Comparison of ENCODE assay signal across 8 mouse cellular contexts in genomic region chr11:60294630-60295313, GRCm38 (mm10). TPM values are rescaled to one million over a fixed set of nuclear protein-coding genes. Genes with fewer than 3 reads are reported as not detected.
DNase-seq lines count a peak whose midpoint lies in the region; ATAC-seq and TF ChIP-seq lines count a peak whose summit lies in the region.

No protein-coding gene starts in this region.

- DNase-seq in kidney, adult 18-20 months = no peak
- DNase-seq in cerebellum, adult 18-20 months = no peak
- no peak for DNase-seq in thymus, adult 2 months

- no peaks in the 10 kb centered on the region for H3K27me3 ChIP-seq in kidney, embryonic 14.5 days (ENCODE audit: control insufficient read depth, insufficient read depth, low read length)
- no peaks in the 10 kb centered on the region for H3K27me3 ChIP-seq in limb, embryonic 13.5 days
- H3K27me3 ChIP-seq in neural tube, embryonic 13.5 days = no peaks in the 10 kb centered on the region
- H3K27me3 ChIP-seq in thymus, adult 2 months (ENCODE audit: control insufficient read depth, insufficient read depth, low read length) = no peaks in the 10 kb centered on the region

- no peaks in the 10 kb centered on the region for H3K36me3 ChIP-seq in kidney, embryonic 14.5 days (ENCODE audit: control insufficient read depth, insufficient read depth, low read length)
- no peaks in the 10 kb centered on the region for H3K36me3 ChIP-seq in limb, embryonic 13.5 days
- no peaks in the 10 kb centered on the region for H3K36me3 ChIP-seq in neural tube, embryonic 13.5 days
- H3K36me3 ChIP-seq in thymus, adult 2 months (ENCODE audit: control insufficient read depth, insufficient read depth, low read length) = no peaks in the 10 kb centered on the region

- H3K4me2 ChIP-seq in kidney, embryonic 14.5 days (replicated peaks; ENCODE audit: low read depth, low read length) = no peak overlapping the region
- peak overlapping the region; percentile 45 for H3K4me2 ChIP-seq in limb, embryonic 13.5 days (replicated peaks)
- H3K4me2 ChIP-seq in neural tube, embryonic 13.5 days = no peak overlapping the region

- no peak overlapping the region for H3K4me3 ChIP-seq in kidney, embryonic 14.5 days (ENCODE audit: low read length)
- H3K4me3 ChIP-seq in limb, embryonic 13.5 days = no peak overlapping the region
- H3K4me3 ChIP-seq in neural tube, embryonic 13.5 days = no peak overlapping the region
- no peak overlapping the region for H3K4me3 ChIP-seq in thymus, adult 2 months (ENCODE audit: control insufficient read depth, insufficient read depth, low read length)

- no peak for TF ChIP-seq CTCF in thymus, adult 2 months (IDR thresholded peaks at IDR 0.05; ENCODE audit: borderline replicate concordance, control insufficient read depth, extremely low read depth, insufficient read depth, low read length, poor library complexity)

- WGBS in kidney, embryonic 14.5 days = 50% methylated on average over 5 of the region's 5 CpGs
- WGBS in limb, embryonic 13.5 days = 25% methylated on average over 5 of the region's 5 CpGs
- 49% methylated on average over 5 of the region's 5 CpGs for WGBS in neural tube, embryonic 13.5 days
- 95% methylated on average over 5 of the region's 5 CpGs for WGBS in thymus, adult 2 months

- peaks cover 30% of the 10 kb centered on the region; the same call in 1 of the 2 replicates for H3K4me1 ChIP-seq in kidney, embryonic 14.5 days (ENCODE audit: control insufficient read depth, insufficient read depth, low read length)
- peaks cover 60% of the 10 kb centered on the region for H3K4me1 ChIP-seq in limb, embryonic 13.5 days
- H3K4me1 ChIP-seq in neural tube, embryonic 13.5 days (replicated peaks) = peaks cover 59% of the 10 kb centered on the region
- no peaks in the 10 kb centered on the region for H3K4me1 ChIP-seq in thymus, adult 2 months (replicated peaks; ENCODE audit: control insufficient read depth, insufficient read depth, low read length)

- no peaks in the 10 kb centered on the region for H3K9me3 ChIP-seq in kidney, embryonic 14.5 days (ENCODE audit: control insufficient read depth, low read length)
- no peaks in the 10 kb centered on the region for H3K9me3 ChIP-seq in limb, embryonic 13.5 days
- no peaks in the 10 kb centered on the region for H3K9me3 ChIP-seq in neural tube, embryonic 13.5 days

- 0 out of 2 replicates have a peak overlapping the region, but pooled peaks have one; percentile 42 for H3K27ac ChIP-seq in kidney, embryonic 14.5 days (ENCODE audit: low read depth, low read length)
- H3K27ac ChIP-seq in limb, embryonic 13.5 days = peak overlapping the region; percentile 96
- peak overlapping the region; percentile 87 for H3K27ac ChIP-seq in neural tube, embryonic 13.5 days (replicated peaks)
- H3K27ac ChIP-seq in thymus, adult 2 months (ENCODE audit: control insufficient read depth, insufficient read depth, low read length) = no peak overlapping the region

- no peak for ATAC-seq in kidney, embryonic 14.5 days (ENCODE audit: low FRiP score, low TSS enrichment)
- peak; percentile 47; the same call in 1 of the 2 replicates for ATAC-seq in erythroid progenitor cell, adult 5-6 weeks (replicated peaks; ENCODE audit: low FRiP score, poor library complexity, severe bottlenecking)
- ATAC-seq in limb, embryonic 13.5 days (ENCODE audit: low FRiP score, low read depth) = peak; percentile 69
- ATAC-seq in neural tube, embryonic 13.5 days (ENCODE audit: low read depth) = peak; percentile 17; the same call in 1 of the 2 replicates
- ATAC-seq in activated CD4-positive, CD25-positive, alpha-beta regulatory T cell, adult 4 months = no peak

- no peak for TF ChIP-seq POLR2A in thymus, adult 2 months (IDR thresholded peaks at IDR 0.05; ENCODE audit: control insufficient read depth, extremely low read depth, insufficient read depth, low read length, poor library complexity)

- no peak overlapping the region for H3K9ac ChIP-seq in kidney, embryonic 14.5 days (ENCODE audit: low read depth, low read length)
- H3K9ac ChIP-seq in limb, embryonic 13.5 days = peak overlapping the region; percentile 45
- peak overlapping the region; percentile 43; the same call in 1 of the 2 replicates for H3K9ac ChIP-seq in neural tube, embryonic 13.5 days

RNA-seq across cellular contexts. Expression of gene Tom1l2, which starts 57.9 kb away (rescaled TPM):
- polyA plus RNA-seq in kidney, embryonic 14.5 days (2014; fragmentation: Nextera tagmentation; extraction: Ambion mirVana) = 11.3 and 19.3 TPM in 2 replicates
- 3.8 and 9.7 TPM in 2 replicates for total RNA-seq in erythroid progenitor cell, adult 5-6 weeks (2015; ENCODE audit: low replicate concordance)
- 3.6 and 3.9 TPM in 2 replicates for total RNA-seq in erythroid progenitor cell, adult 5-6 weeks (2017; ENCODE audit: low replicate concordance)
- polyA plus RNA-seq in limb, embryonic 13.5 days (2015; fragmentation: Nextera tagmentation; extraction: Ambion mirVana) = 26.4 and 27.9 TPM in 2 replicates
- 52.8 and 61.4 TPM in 2 replicates for polyA plus RNA-seq in neural tube, embryonic 13.5 days (2015; fragmentation: Nextera tagmentation; extraction: Ambion mirVana)
- polyA plus RNA-seq in activated CD4-positive, CD25-positive, alpha-beta regulatory T cell, adult 4 months (2017; shearing (Covaris generic)) = 10 to 100 TPM; 15.2 to 20.8 TPM
- 85.1 and 99.5 TPM in 2 replicates for polyA plus RNA-seq in thymus, adult 2 months (2012; rRNA removed)

RNA-seq across cellular contexts. Expression of gene Drc3, which starts 58.4 kb away (rescaled TPM):
- 1.3 and 1.5 TPM in 2 replicates for polyA plus RNA-seq in kidney, embryonic 14.5 days (2014; fragmentation: Nextera tagmentation; extraction: Ambion mirVana)
- not detected in 2 replicates for total RNA-seq in erythroid progenitor cell, adult 5-6 weeks (2015; ENCODE audit: low replicate concordance)
- total RNA-seq in erythroid progenitor cell, adult 5-6 weeks (2017; ENCODE audit: low replicate concordance) = not detected in 2 replicates
- polyA plus RNA-seq in limb, embryonic 13.5 days (2015; fragmentation: Nextera tagmentation; extraction: Ambion mirVana) = 1.0 and 1.5 TPM in 2 replicates
- 3.8 TPM in 2 replicates for polyA plus RNA-seq in neural tube, embryonic 13.5 days (2015; fragmentation: Nextera tagmentation; extraction: Ambion mirVana)
- under 1 TPM; 0.22 to 0.34 TPM for polyA plus RNA-seq in activated CD4-positive, CD25-positive, alpha-beta regulatory T cell, adult 4 months (2017; shearing (Covaris generic))
- 2.8 and 5.2 TPM in 2 replicates for polyA plus RNA-seq in thymus, adult 2 months (2012; rRNA removed)

Comparison
In these comparisons a context has a peak if more than half of its experiments do, and no peak if none do; other contexts are left out.
1. ATAC-seq: peak in erythroid progenitor cell, adult 5-6 weeks (single experiment), limb, embryonic 13.5 days (single experiment) and neural tube, embryonic 13.5 days (single experiment); none in kidney, embryonic 14.5 days (single experiment) and activated CD4-positive, CD25-positive, alpha-beta regulatory T cell, adult 4 months (single experiment).